Mouse (Mus musculus): ENCODE measurements around the gene Nfkbil1. TPM values are rescaled to one million over a fixed set of nuclear protein-coding genes. Genes with fewer than 3 reads are reported as not detected.
A peak's percentile ranks its signal among the peaks of the same experiment; 100 is the strongest.

The Nfkbil1 gene
- total and polyA plus RNA-seq, 2 experiments from 2014 or later, result 6.7 to 33.4 TPM

DNA sequence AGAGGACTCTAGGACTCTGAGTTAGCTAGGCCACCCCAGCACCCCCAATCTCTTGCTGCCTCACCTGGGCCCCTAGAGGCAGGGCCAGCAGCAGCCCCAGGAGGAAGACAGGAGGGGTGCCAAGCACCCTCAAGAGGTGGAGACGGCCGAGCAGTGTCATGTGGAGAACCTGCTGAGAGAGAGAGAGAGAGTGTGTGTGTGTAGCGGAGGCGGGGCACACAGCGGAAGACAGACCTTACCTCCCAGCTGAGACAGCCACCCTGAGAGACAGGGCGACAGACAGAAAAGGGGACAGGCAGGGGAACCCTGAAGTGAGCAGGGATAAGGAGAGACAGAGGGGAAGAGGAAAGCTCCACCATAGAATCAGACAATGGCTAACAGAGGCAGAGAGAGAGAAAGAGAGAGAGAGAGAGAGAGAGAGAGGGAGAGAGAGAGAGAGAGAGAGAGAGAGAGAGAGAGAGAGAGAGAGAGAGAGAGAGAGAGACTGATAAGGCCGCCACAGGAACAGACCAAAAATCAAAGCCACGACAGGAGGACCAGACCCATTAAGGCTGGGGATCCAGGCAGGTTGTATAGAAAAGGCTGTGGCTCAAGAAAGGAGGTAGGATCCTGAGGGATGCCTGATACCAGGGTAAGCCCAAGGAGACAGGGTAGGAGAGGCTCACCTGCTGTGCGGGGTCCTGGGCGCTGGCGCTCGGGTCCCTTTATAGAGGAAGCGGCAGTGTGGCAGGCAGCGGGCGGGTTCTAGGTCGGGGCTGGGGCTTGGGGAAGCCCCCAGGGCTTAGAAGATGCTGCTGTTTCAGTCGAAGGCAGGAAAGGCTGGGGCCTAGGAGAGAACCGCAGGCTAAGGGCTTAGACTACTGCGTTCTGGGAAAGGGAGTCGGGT lies 30.9 kb downstream of the Nfkbil1 start, which contains the start of gene Lta:
Lta (minus strand) TSS at position 858 of the 886 bp plus-strand sequence.
- Histone ChIP-seq H3K36me3 (replicated peaks; ENCODE audit: control insufficient read depth, insufficient read depth, low read length) (no peaks in the 10 kb centered on the region), H3K9me3 (replicated peaks; ENCODE audit: control insufficient read depth, low read length) (no peaks in the 10 kb centered on the region), H3K27me3 (ENCODE audit: control insufficient read depth, insufficient read depth, low read length) (peaks cover 46% of the 10 kb centered on the region), H3K27ac (ENCODE audit: low read depth) (no peak within 1 kb of the TSS; the same call in 1 of the 2 replicates), H3K4me1 (ENCODE audit: control insufficient read depth, insufficient read depth) (no peaks in the 10 kb centered on the region), H3K9ac (replicated peaks; ENCODE audit: low read depth, low read length) (no peak within 1 kb of the TSS), H3K4me3 (ENCODE audit: low read depth, low read length) (no peak within 1 kb of the TSS), H3K4me2 (ENCODE audit: low read depth, low read length) (no peak within 1 kb of the TSS)
- ATAC-seq (ENCODE audit: insufficient read depth, low read depth) (no peak), DNase-seq (ENCODE audit: low spot score) (no peak)
- TF ChIP-seq CTCF (IDR thresholded peaks at IDR 0.05; ENCODE audit: low read depth), result no peak
- no peak for TF ChIP-seq EP300 (IDR thresholded peaks at IDR 0.05; ENCODE audit: low read depth)
- 30% methylated on average over 20 of the region's 20 CpGs for WGBS

DNA sequence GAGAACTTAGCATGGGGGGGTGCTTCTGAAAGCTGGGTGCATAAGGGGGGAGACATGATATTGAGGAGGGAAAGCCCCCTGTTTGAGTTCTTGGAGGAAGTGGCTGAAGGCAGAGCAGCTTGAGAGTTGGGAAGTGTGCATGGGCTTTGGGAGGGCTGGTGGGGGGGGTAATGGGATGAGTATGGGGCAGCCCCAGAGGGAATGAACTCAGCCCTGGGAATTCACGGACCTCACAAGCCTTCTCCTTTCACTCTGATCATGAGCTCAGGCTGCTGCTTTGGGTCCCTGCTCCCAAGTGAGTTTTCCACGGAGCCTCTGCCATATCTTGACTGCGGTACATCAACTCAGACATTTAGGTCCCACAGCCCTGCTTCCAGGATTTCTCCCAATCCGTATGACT lies 33.1 kb downstream of the Nfkbil1 start:
- ATAC-seq (ENCODE audit: insufficient read depth, low read depth) (no peak), DNase-seq (ENCODE audit: low spot score) (no peak)
- TF ChIP-seq EP300 (IDR thresholded peaks at IDR 0.05; ENCODE audit: low read depth) (no peak), CTCF (IDR thresholded peaks at IDR 0.05; ENCODE audit: low read depth) (no peak)
- Histone ChIP-seq H3K4me1 (ENCODE audit: control insufficient read depth, insufficient read depth) (no peaks in the 10 kb centered on the region), H3K36me3 (replicated peaks; ENCODE audit: control insufficient read depth, insufficient read depth, low read length) (no peaks in the 10 kb centered on the region), H3K27ac (ENCODE audit: low read depth) (no peak overlapping the region), H3K27me3 (ENCODE audit: control insufficient read depth, insufficient read depth, low read length) (peaks cover 53% of the 10 kb centered on the region), H3K4me3 (ENCODE audit: low read depth, low read length) (no peak overlapping the region), H3K9me3 (replicated peaks; ENCODE audit: control insufficient read depth, low read length) (no peaks in the 10 kb centered on the region), H3K4me2 (ENCODE audit: low read depth, low read length) (no peak overlapping the region), H3K9ac (replicated peaks; ENCODE audit: low read depth, low read length) (no peak overlapping the region)
- WGBS, result 58% methylated on average over 4 of the region's 4 CpGs

DNA sequence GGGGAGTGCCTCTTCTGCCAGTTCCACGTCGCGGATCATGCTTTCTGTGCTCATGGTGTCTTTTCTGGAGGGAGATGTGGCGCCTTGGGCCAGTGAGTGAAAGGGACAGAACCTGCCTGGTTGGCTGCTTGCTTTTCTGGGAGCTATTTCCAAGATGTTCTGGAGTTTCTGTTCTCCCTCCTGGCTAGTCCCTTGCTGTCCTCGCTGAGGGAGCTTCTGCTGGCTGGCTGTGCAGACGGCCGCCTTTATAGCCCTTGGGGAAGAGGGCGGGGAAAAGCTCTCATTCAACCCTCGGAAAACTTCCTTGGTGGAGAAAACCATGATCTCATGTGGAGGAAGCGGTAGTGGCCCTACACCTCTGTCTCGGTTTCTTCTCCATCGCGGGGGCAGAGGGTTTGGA lies 33.8 kb downstream of the Nfkbil1 start, which contains the start of gene Tnf:
Tnf (minus strand) TSS at position 221 of the 400 bp plus-strand sequence.
- WGBS, result 31% methylated on average over 13 of the region's 13 CpGs
- Histone ChIP-seq H3K27me3 (ENCODE audit: control insufficient read depth, insufficient read depth, low read length) (peaks cover 58% of the 10 kb centered on the region), H3K36me3 (replicated peaks; ENCODE audit: control insufficient read depth, insufficient read depth, low read length) (no peaks in the 10 kb centered on the region), H3K27ac (ENCODE audit: low read depth) (no peak within 1 kb of the TSS), H3K4me3 (ENCODE audit: low read depth, low read length) (peak within 1 kb of the TSS; percentile 2; the same call in 1 of the 2 replicates), H3K4me2 (ENCODE audit: low read depth, low read length) (peak within 1 kb of the TSS; percentile 23), H3K4me1 (ENCODE audit: control insufficient read depth, insufficient read depth) (no peaks in the 10 kb centered on the region), H3K9me3 (replicated peaks; ENCODE audit: control insufficient read depth, low read length) (no peaks in the 10 kb centered on the region), H3K9ac (replicated peaks; ENCODE audit: low read depth, low read length) (no peak within 1 kb of the TSS)
- no peak for DNase-seq (ENCODE audit: low spot score)
- TF ChIP-seq CTCF (IDR thresholded peaks at IDR 0.05; ENCODE audit: low read depth) (no peak), EP300 (IDR thresholded peaks at IDR 0.05; ENCODE audit: low read depth) (no peak)
- ATAC-seq (ENCODE audit: insufficient read depth, low read depth), result no peak

DNA sequence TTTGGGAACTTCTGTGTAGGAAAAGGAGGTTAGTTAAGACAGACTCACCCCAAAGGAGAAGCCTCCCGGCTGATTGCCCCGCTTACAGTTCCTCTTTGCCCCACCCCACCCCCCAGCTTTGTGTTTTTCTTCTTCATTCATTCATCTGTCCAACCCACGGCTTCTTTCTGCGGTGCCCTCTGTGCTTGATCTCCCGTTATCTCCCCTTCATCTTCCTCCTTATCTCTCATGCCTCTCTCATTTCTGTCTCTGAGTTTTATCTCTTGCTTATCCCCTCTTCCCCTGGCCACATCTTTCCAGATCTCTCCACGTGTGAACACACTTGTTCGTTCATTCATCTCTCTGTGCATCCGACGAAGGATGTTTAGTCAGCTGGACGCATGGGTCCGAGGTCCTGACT lies 34.5 kb downstream of the Nfkbil1 start:
- Histone ChIP-seq H3K4me1 (ENCODE audit: control insufficient read depth, insufficient read depth) (peaks cover 2% of the 10 kb centered on the region; the same call in 1 of the 2 replicates), H3K9me3 (replicated peaks; ENCODE audit: control insufficient read depth, low read length) (no peaks in the 10 kb centered on the region), H3K27me3 (ENCODE audit: control insufficient read depth, insufficient read depth, low read length) (peaks cover 64% of the 10 kb centered on the region), H3K4me2 (ENCODE audit: low read depth, low read length) (peak overlapping the region; percentile 23), H3K27ac (ENCODE audit: low read depth) (no peak overlapping the region), H3K36me3 (replicated peaks; ENCODE audit: control insufficient read depth, insufficient read depth, low read length) (no peaks in the 10 kb centered on the region), H3K4me3 (ENCODE audit: low read depth, low read length) (peak overlapping the region; percentile 2; the same call in 1 of the 2 replicates), H3K9ac (replicated peaks; ENCODE audit: low read depth, low read length) (no peak overlapping the region)
- WGBS, result 45% methylated on average over 11 of the region's 11 CpGs
- DNase-seq (ENCODE audit: low spot score), result no peak
- no peak for TF ChIP-seq CTCF (IDR thresholded peaks at IDR 0.05; ENCODE audit: low read depth)
- no peak for TF ChIP-seq EP300 (IDR thresholded peaks at IDR 0.05; ENCODE audit: low read depth)
- ATAC-seq (ENCODE audit: insufficient read depth, low read depth), result no peak

DNA sequence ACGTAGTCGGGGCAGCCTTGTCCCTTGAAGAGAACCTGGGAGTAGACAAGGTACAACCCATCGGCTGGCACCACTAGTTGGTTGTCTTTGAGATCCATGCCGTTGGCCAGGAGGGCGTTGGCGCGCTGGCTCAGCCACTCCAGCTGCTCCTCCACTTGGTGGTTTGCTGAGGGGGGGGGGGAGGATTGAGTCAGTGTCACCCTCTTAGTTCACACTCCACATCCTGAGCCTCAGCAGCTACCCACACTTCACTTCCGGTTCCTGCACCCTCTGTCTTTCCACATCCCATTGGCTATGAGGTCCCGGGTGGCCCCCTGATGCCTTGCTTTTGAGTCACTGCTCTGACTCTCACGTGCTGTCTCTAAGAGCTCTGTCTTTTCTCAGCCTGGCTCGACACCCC lies 35.2 kb downstream of the Nfkbil1 start:
- ATAC-seq (ENCODE audit: insufficient read depth, low read depth), result no peak
- Histone ChIP-seq H3K4me1 (ENCODE audit: control insufficient read depth, insufficient read depth) (peaks cover 5% of the 10 kb centered on the region), H3K4me2 (ENCODE audit: low read depth, low read length) (peak overlapping the region; percentile 23; the same call in 1 of the 2 replicates), H3K27me3 (ENCODE audit: control insufficient read depth, insufficient read depth, low read length) (peaks cover 71% of the 10 kb centered on the region), H3K4me3 (ENCODE audit: low read depth, low read length) (no peak overlapping the region), H3K36me3 (replicated peaks; ENCODE audit: control insufficient read depth, insufficient read depth, low read length) (no peaks in the 10 kb centered on the region), H3K27ac (ENCODE audit: low read depth) (no peak overlapping the region; the same call in 1 of the 2 replicates), H3K9me3 (replicated peaks; ENCODE audit: control insufficient read depth, low read length) (no peaks in the 10 kb centered on the region), H3K9ac (replicated peaks; ENCODE audit: low read depth, low read length) (no peak overlapping the region)
- DNase-seq (ENCODE audit: low spot score), result no peak
- TF ChIP-seq EP300 (IDR thresholded peaks at IDR 0.05; ENCODE audit: low read depth) (no peak), CTCF (IDR thresholded peaks at IDR 0.05; ENCODE audit: low read depth) (no peak)
- WGBS, result 65% methylated on average over 11 of the region's 11 CpGs
